ENCODE assay signal across 21 mouse cellular contexts in genomic region chr1:131917634-131918033, GRCm38 (mm10). TPM values are rescaled to one million over a fixed set of nuclear protein-coding genes. Genes with fewer than 3 reads are reported as not detected.
DNase-seq lines count a peak whose midpoint lies in the region; ATAC-seq and TF ChIP-seq lines count a peak whose summit lies in the region.
"Had no signal": no experiment of that assay in that cellular context is flagged by ENCODE, and none has a peak within 500 bp of the region (broad histone marks: within the 10 kb centered on the region; RNA-seq: fewer than 3 reads in every experiment).

No protein-coding gene starts in this region.

- H3K4me3 ChIP-seq in embryonic facial prominence, embryonic 15.5 days (replicated peaks), result no peak overlapping the region
- no peak overlapping the region for H3K4me3 ChIP-seq in embryonic facial prominence, embryonic 10.5 days
- H3K4me3 ChIP-seq in liver, postnatal 0 days (ENCODE audit: low read depth, low read length), result no peak overlapping the region
- H3K4me3 ChIP-seq in liver, embryonic 12.5 days, result no peak overlapping the region
- H3K4me3 ChIP-seq: forebrain, embryonic 15.5 days; heart, embryonic 10.5 days; hindbrain, embryonic 12.5 days had no signal

- H3K27ac ChIP-seq in embryonic facial prominence, embryonic 15.5 days (replicated peaks), result 0 out of 2 replicates have a peak overlapping the region, but pooled peaks have one; percentile 1
- no peak overlapping the region for H3K27ac ChIP-seq in embryonic facial prominence, embryonic 10.5 days (replicated peaks)
- peak overlapping the region; percentile 60; the same call in 1 of the 2 replicates for H3K27ac ChIP-seq in liver, postnatal 0 days (ENCODE audit: low read depth)
- no peak overlapping the region for H3K27ac ChIP-seq in liver, embryonic 12.5 days
- H3K27ac ChIP-seq: forebrain, embryonic 15.5 days; heart, embryonic 10.5 days; hindbrain, embryonic 12.5 days had no signal

- H3K9ac ChIP-seq in embryonic facial prominence, embryonic 15.5 days, result no peak overlapping the region
- H3K9ac ChIP-seq in liver, postnatal 0 days (replicated peaks), result peak overlapping the region; percentile 16; the same call in 1 of the 2 replicates
- no peak overlapping the region for H3K9ac ChIP-seq in liver, embryonic 12.5 days
- H3K9ac ChIP-seq: forebrain, embryonic 15.5 days; hindbrain, embryonic 12.5 days had no signal

- ATAC-seq in embryonic facial prominence, embryonic 15.5 days (ENCODE audit: insufficient number of reproducible peaks, low FRiP score, low TSS enrichment, low read depth), result no peak
- peak; percentile 70 for ATAC-seq in liver, postnatal 0 days
- ATAC-seq in liver, embryonic 12.5 days, result no peak
- ATAC-seq: CD4-positive, CD25-positive, alpha-beta regulatory T cell, adult 4 months; forebrain, embryonic 15.5 days; hindbrain, embryonic 16.5 days; inflammation-experienced regulatory T-cells, adult 6 months had no signal

- peaks cover 10% of the 10 kb centered on the region; the same call in 1 of the 2 replicates for H3K4me1 ChIP-seq in embryonic facial prominence, embryonic 15.5 days
- H3K4me1 ChIP-seq in embryonic facial prominence, embryonic 10.5 days, result peaks cover 8% of the 10 kb centered on the region
- H3K4me1 ChIP-seq in liver, postnatal 0 days (ENCODE audit: insufficient read depth), result peaks cover 9% of the 10 kb centered on the region
- peaks cover 24% of the 10 kb centered on the region for H3K4me1 ChIP-seq in liver, embryonic 12.5 days

- TF ChIP-seq CTCF in liver, postnatal 0 days (IDR thresholded peaks at IDR 0.05; ENCODE audit: low read depth), result no peak

- no peaks in the 10 kb centered on the region for H3K9me3 ChIP-seq in embryonic facial prominence, embryonic 15.5 days (replicated peaks)
- no peaks in the 10 kb centered on the region for H3K9me3 ChIP-seq in embryonic facial prominence, embryonic 10.5 days
- no peaks in the 10 kb centered on the region for H3K9me3 ChIP-seq in liver, postnatal 0 days (ENCODE audit: low read length)
- no peaks in the 10 kb centered on the region for H3K9me3 ChIP-seq in liver, embryonic 12.5 days (replicated peaks)
- H3K9me3 ChIP-seq: forebrain, embryonic 15.5 days; heart, embryonic 10.5 days; hindbrain, embryonic 12.5 days had no signal

- H3K36me3 ChIP-seq in embryonic facial prominence, embryonic 15.5 days, result peaks cover 35% of the 10 kb centered on the region
- peaks cover 90% of the 10 kb centered on the region for H3K36me3 ChIP-seq in embryonic facial prominence, embryonic 10.5 days (replicated peaks)
- H3K36me3 ChIP-seq in liver, postnatal 0 days (replicated peaks; ENCODE audit: insufficient read depth, low read length), result peaks cover 49% of the 10 kb centered on the region
- peaks cover 83% of the 10 kb centered on the region for H3K36me3 ChIP-seq in liver, embryonic 12.5 days

- no peak overlapping the region for H3K4me2 ChIP-seq in embryonic facial prominence, embryonic 15.5 days (replicated peaks)
- peak overlapping the region; percentile 32 for H3K4me2 ChIP-seq in liver, postnatal 0 days (ENCODE audit: low read depth, low read length)
- H3K4me2 ChIP-seq in liver, embryonic 12.5 days, result no peak overlapping the region
- H3K4me2 ChIP-seq: forebrain, embryonic 15.5 days; hindbrain, embryonic 12.5 days had no signal

- H3K27me3 ChIP-seq in embryonic facial prominence, embryonic 15.5 days, result no peaks in the 10 kb centered on the region
- H3K27me3 ChIP-seq in embryonic facial prominence, embryonic 10.5 days (replicated peaks; ENCODE audit: low read depth, poor library complexity, severe bottlenecking), result no peaks in the 10 kb centered on the region
- H3K27me3 ChIP-seq in liver, postnatal 0 days (ENCODE audit: insufficient read depth, low read length), result no peaks in the 10 kb centered on the region
- no peaks in the 10 kb centered on the region for H3K27me3 ChIP-seq in liver, embryonic 12.5 days (replicated peaks)
- H3K27me3 ChIP-seq: forebrain, embryonic 15.5 days; hindbrain, embryonic 12.5 days had no signal

- DNase-seq in adrenal gland, adult (ENCODE audit: inconsistent age in 2 of 2, low spot score in 1 of 2), result peak; percentile 34 to 65
- DNase-seq in adrenal gland, adult 8-10 months, result no peak
- DNase-seq in embryonic facial prominence, embryonic 10.5 days (ENCODE audit: low spot score), result no peak
- DNase-seq in liver, postnatal 0 days, result no peak
- DNase-seq in Muller cell, postnatal 12 days (ENCODE audit: inconsistent ontology term), result no peak
- DNase-seq: B cell, adult 2 months; cerebellum, adult 18-20 months; cerebellum, adult 9-11 months; cerebellum, postnatal 36 days; heart, adult 18-20 months; heart, postnatal 10 days; heart, postnatal 4 days; kidney, adult 18-20 months had no signal

- peak; percentile 83 for TF ChIP-seq EP300 in liver, postnatal 0 days (IDR thresholded peaks at IDR 0.05; ENCODE audit: low read depth)

- WGBS in embryonic facial prominence, embryonic 15.5 days, result 64% methylated on average over 6 of the region's 6 CpGs
- WGBS in embryonic facial prominence, embryonic 10.5 days, result 89% methylated on average over 6 of the region's 6 CpGs
- WGBS in liver, postnatal 0 days (ENCODE audit: insufficient replicate concordance), result 59% methylated on average over 6 of the region's 6 CpGs
- 81% methylated on average over 6 of the region's 6 CpGs for WGBS in liver, embryonic 12.5 days (ENCODE audit: insufficient replicate concordance)

RNA-seq across cellular contexts. Expression of gene Nucks1, which starts 7.3 kb away (rescaled TPM):
- 100 to 1,000 TPM; 134 to 174 (median 151) TPM for total RNA-seq in adrenal gland, adult 8-10 months (2022)
- 60.5 and 67.0 TPM in 2 replicates for polyA plus RNA-seq in embryonic facial prominence, embryonic 15.5 days (2015; fragmentation: Nextera tagmentation; extraction: Ambion mirVana)
- 104 and 105 TPM in 2 replicates for polyA plus RNA-seq in embryonic facial prominence, embryonic 10.5 days (2016; fragmentation: Nextera tagmentation; extraction: Ambion mirVana)
- 24.2 and 26.9 TPM in 2 replicates for polyA plus RNA-seq in liver, postnatal 0 days (2015; fragmentation: Nextera tagmentation; extraction: Ambion mirVana)
- 59.7 and 62.9 TPM in 2 replicates for polyA plus RNA-seq in liver, embryonic 12.5 days (2016; fragmentation: Nextera tagmentation; extraction: Ambion mirVana)

RNA-seq across cellular contexts. Expression of gene Slc45a3, which starts 45.1 kb away (rescaled TPM):
- 10 to 100 TPM; 18.4 to 53.4 (median 36.3) TPM for total RNA-seq in adrenal gland, adult 8-10 months (2022)
- 12.6 and 13.3 TPM in 2 replicates for polyA plus RNA-seq in embryonic facial prominence, embryonic 15.5 days (2015; fragmentation: Nextera tagmentation; extraction: Ambion mirVana)
- polyA plus RNA-seq in embryonic facial prominence, embryonic 10.5 days (2016; fragmentation: Nextera tagmentation; extraction: Ambion mirVana), result 5.4 and 8.4 TPM in 2 replicates
- polyA plus RNA-seq in liver, postnatal 0 days (2015; fragmentation: Nextera tagmentation; extraction: Ambion mirVana), result 4.3 and 6.0 TPM in 2 replicates
- polyA plus RNA-seq in liver, embryonic 12.5 days (2016; fragmentation: Nextera tagmentation; extraction: Ambion mirVana), result 3.1 and 3.8 TPM in 2 replicates
- polyA plus RNA-seq: inflammation-experienced regulatory T-cells, adult 6 months had no signal

RNA-seq across cellular contexts. Expression of gene Rab29, which starts 50.6 kb away (rescaled TPM):
- 10 to 100 TPM; 15.0 to 28.6 (median 22.0) TPM for total RNA-seq in adrenal gland, adult 8-10 months (2022)
- polyA plus RNA-seq in embryonic facial prominence, embryonic 15.5 days (2015; fragmentation: Nextera tagmentation; extraction: Ambion mirVana), result 27.4 and 30.5 TPM in 2 replicates
- polyA plus RNA-seq in embryonic facial prominence, embryonic 10.5 days (2016; fragmentation: Nextera tagmentation; extraction: Ambion mirVana), result 9.6 and 11.7 TPM in 2 replicates
- polyA plus RNA-seq in liver, postnatal 0 days (2015; fragmentation: Nextera tagmentation; extraction: Ambion mirVana), result 9.0 and 10.3 TPM in 2 replicates
- 11.2 and 11.6 TPM in 2 replicates for polyA plus RNA-seq in liver, embryonic 12.5 days (2016; fragmentation: Nextera tagmentation; extraction: Ambion mirVana)

Comparison
In these comparisons a context has a peak if more than half of its experiments do, and no peak if none do; other contexts are left out.
1. DNase-seq: peak in adrenal gland, adult (2 of 2); none in adrenal gland, adult 8-10 months (single experiment), embryonic facial prominence, embryonic 10.5 days (single experiment), liver, postnatal 0 days (single experiment) and Muller cell, postnatal 12 days (single experiment).
2. H3K27ac ChIP-seq: peak in embryonic facial prominence, embryonic 15.5 days (single experiment) and liver, postnatal 0 days (single experiment); none in embryonic facial prominence, embryonic 10.5 days (single experiment) and liver, embryonic 12.5 days (single experiment).